Mouse (Mus musculus): ENCODE data around the gene Dnajc13.

GRCm38 (mm10) chr9:104252637-104253036 is 10.1 kb downstream of the Dnajc13 start:
- TF ChIP-seq POLR2A (IDR thresholded peaks at IDR 0.05; ENCODE audit: insufficient read depth, low read depth, low read length) (no peak), CTCF (IDR thresholded peaks at IDR 0.05; ENCODE audit: insufficient read depth, low read depth, low read length) (no peak)
